Mouse (Mus musculus): ENCODE measurements around the gene Macrod2. TPM values are rescaled to one million over a fixed set of nuclear protein-coding genes. Genes with fewer than 3 reads are reported as not detected.
A peak's percentile ranks its signal among the peaks of the same experiment; 100 is the strongest.

The Macrod2 gene
- total RNA-seq, 2 experiments from 2014 or later: 51.0 to 52.7 TPM

GRCm38 (mm10) chr2:142294831-142295230 is 1899.7 kb downstream of the Macrod2 start:
- no peak for DNase-seq (ENCODE audit: low spot score in 2 of 2)

GRCm38 (mm10) chr2:142303098-142303911 is 1908.2 kb downstream of the Macrod2 start:
- no peak for DNase-seq (ENCODE audit: low spot score in 2 of 2)

GRCm38 (mm10) chr2:142303912-142304182 is 1908.7 kb downstream of the Macrod2 start:
- DNase-seq (ENCODE audit: low spot score in 2 of 2): no peak

- no peak for DNase-seq (ENCODE audit: low spot score in 2 of 2)
Measured at GRCm38 (mm10) chr2:142323158-142323557, 1928.0 kb downstream of the Macrod2 start.

DNA sequence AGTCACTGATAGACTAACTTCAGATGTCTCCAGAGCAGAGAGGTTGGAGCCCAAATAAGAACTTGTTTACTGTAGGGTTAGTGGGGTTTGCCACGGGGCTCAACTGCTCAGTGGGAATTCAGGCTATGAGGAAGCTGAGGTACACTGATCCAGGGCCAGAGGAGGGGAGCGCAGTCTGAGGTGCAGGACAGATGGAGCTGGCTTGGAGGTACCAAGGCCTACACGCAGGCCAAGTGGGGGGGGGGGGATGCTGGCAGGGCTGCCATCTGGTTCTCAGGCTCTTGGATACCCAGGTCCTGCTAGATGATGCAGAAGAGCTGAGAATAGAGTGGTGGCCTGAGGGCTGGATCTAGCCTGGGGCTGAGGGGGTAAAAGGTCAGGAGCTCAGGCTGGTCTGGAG is 1931.6 kb downstream of the Macrod2 start:
- DNase-seq (ENCODE audit: low spot score in 2 of 2): no peak

- no peak for DNase-seq (ENCODE audit: low spot score in 2 of 2)
Measured at GRCm38 (mm10) chr2:142329761-142330160, 1934.7 kb downstream of the Macrod2 start.

GRCm38 (mm10) chr2:142334441-142335102 is 1939.5 kb downstream of the Macrod2 start:
- DNase-seq (ENCODE audit: low spot score in 2 of 2): peak; percentile 28 to 48

- no peak for DNase-seq (ENCODE audit: low spot score in 2 of 2)
Measured at GRCm38 (mm10) chr2:142335103-142335999, 1940.2 kb downstream of the Macrod2 start.

GRCm38 (mm10) chr2:142344021-142344420 is 1948.9 kb downstream of the Macrod2 start:
- no peak for DNase-seq (ENCODE audit: low spot score in 2 of 2)

GRCm38 (mm10) chr2:142344758-142345157 is 1949.6 kb downstream of the Macrod2 start:
- DNase-seq (ENCODE audit: low spot score in 2 of 2): no peak

- DNase-seq (ENCODE audit: low spot score in 2 of 2): no peak
Measured at GRCm38 (mm10) chr2:142349805-142350204, 1954.7 kb downstream of the Macrod2 start.

- DNase-seq (ENCODE audit: low spot score in 2 of 2): no peak
Measured at GRCm38 (mm10) chr2:142362888-142363287, 1967.8 kb downstream of the Macrod2 start.

- DNase-seq (ENCODE audit: low spot score in 2 of 2): no peak
Measured at GRCm38 (mm10) chr2:142373978-142374377, 1978.9 kb downstream of the Macrod2 start.

GRCm38 (mm10) chr2:142380563-142380962 is 1985.5 kb downstream of the Macrod2 start:
- DNase-seq (ENCODE audit: low spot score in 2 of 2): no peak

DNA sequence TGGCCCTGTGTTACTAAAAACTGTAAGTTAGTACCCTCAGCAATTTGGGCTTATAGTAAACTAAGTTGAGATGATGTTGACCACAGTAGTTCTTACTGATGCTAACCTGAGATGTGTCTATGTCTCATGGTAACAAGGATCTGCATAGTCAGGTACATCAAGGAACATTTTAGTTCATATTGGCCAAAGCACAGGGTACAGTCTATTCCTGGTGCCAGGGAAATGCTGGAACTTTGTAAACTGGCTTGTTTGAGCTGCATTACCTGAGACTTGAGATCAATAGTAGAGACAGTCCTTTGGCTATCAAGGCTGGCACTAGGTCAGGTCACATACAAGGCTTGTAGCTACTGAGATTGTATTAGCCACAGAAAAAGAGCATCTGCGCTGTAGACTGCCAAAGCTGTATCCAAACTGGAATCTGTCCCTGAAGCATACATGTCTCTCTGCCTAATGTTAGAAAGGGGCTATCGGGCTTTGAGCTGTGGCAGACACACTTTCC is 1986.0 kb downstream of the Macrod2 start:
- DNase-seq (ENCODE audit: low spot score in 2 of 2): no peak

DNA sequence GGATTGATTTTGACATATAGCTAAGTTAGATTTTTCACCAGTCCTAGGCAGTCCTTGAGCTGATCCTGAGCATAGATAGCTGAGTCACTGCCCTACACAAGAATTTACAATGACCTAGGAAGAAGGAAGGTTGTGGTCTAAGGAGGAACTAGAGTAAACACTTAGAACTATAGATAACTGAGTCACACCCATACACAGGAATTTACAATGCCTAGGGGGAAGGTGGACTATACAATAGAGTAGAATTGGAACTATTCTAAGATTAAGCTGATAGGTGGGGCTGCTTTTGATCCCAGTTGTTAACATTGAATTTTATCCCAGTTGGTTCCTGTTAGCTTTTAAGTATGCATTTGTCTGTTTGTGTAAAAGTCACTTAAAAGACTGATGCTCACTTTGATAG is 1998.4 kb downstream of the Macrod2 start:
- no peak for DNase-seq (ENCODE audit: low spot score in 2 of 2)

GRCm38 (mm10) chr2:142399490-142399889 is 2004.4 kb downstream of the Macrod2 start:
- DNase-seq (ENCODE audit: low spot score in 2 of 2): no peak

- no peak for DNase-seq (ENCODE audit: low spot score in 2 of 2)
Measured at GRCm38 (mm10) chr2:142400781-142401180, 2005.7 kb downstream of the Macrod2 start.

DNA sequence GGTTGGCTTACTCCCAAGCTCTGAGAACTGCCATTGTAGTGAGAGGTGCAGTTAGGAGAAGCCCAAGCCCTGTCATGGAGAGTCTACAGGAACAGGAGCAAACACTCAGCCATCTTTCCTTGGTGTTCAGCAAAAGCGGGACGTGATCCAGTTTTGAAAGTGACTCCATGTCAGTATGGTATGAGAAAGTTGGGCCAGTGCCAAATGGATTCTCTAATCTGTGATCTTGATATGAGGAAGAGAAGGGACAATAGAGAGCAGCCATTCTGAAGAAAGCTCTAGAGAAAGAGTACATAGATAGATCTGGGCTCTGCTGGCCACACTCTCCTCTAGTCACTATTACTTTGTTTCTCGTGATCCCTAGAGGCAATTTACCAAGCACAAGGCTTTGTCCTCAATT is 2006.2 kb downstream of the Macrod2 start:
- no peak for DNase-seq (ENCODE audit: low spot score in 2 of 2)

- peak; percentile 30 to 58 for DNase-seq (ENCODE audit: low spot score in 2 of 2)
Measured at GRCm38 (mm10) chr2:142403394-142403793, 2008.3 kb downstream of the Macrod2 start.

- DNase-seq (ENCODE audit: low spot score in 2 of 2): no peak
Measured at GRCm38 (mm10) chr2:142404321-142404720, 2009.2 kb downstream of the Macrod2 start.

DNA sequence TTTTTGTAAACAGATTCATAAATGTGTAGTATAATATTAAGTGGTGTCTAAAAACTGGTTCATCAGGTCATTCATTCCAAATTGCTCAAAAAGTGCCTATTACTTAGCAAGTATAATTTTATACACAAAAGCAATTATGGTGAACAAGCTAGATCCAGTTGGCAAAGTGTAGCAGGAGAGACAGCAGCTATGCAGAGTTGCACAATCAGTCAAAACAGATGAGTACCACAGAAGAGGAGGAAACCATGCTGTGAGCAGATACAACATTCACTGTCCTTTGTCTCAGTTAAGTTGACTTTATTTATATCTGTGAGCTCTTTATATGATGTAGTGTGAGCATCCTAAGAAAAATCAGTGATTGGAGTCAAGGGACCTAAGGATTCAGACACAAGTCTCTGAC is 2012.2 kb downstream of the Macrod2 start:
- DNase-seq (ENCODE audit: low spot score in 2 of 2): no peak
